Mouse (Mus musculus): ENCODE data around the gene Olfr1217. TPM values are rescaled to one million over a fixed set of nuclear protein-coding genes. Genes with fewer than 3 reads are reported as not detected.
"Not testable (repeated sequence)": the region's sequence is repeated elsewhere in the genome, so short reads cannot be mapped to it uniquely, and the experiment has no call there.

The Olfr1217 gene
- not detected for total RNA-seq (2021)
- long read RNA-seq, experiment 1, result 0 reads
- long read RNA-seq, experiment 2, result 0 reads

DNA sequence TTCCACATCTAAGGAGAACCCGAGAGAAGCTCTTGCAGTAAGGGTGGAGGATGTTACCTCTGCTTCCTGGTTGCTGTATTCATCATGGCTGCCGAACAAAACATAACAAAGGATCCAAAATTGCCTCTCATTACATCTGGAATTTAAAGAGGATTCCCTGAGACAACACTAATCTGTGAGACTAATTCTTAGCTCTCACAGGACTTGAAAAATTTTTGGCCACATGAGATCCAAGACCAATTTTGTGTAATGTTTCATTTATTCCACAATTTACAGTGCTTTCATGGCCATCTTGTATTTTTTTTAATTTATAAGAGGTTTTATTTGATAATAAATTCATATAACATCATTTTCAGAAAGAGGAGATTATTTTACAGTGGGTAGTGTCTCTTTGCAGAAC, at the start of gene Olfr1217:
Olfr1217 (minus strand) TSS at position 101 of the 400 bp plus-strand sequence.
- no peak for DNase-seq (ENCODE audit: low spot score in 2 of 2)
- intact Hi-C loops (cut with DNase I), result no loop called here

DNA sequence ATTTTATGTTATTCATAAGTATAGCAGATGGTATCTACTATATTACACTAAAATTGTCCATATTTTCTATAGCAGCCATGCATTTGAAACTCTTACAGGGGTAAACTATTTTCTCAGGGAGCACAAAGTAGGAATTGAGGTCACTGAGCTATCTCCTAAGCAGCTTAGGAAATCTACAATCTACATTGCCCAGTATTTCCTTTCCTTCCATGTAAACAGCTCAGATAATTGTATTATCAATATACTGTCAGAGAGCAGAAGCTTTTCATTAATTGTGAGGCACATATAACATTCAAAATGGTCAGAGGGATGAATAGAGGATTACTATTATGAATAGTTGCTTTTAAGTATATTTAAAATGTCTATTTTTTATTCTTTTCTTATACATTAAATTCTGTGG, 49.6 kb upstream of the Olfr1217 start:
- intact Hi-C loops (cut with DNase I), result no loop called here
- DNase-seq (ENCODE audit: low spot score in 2 of 2), result no peak

DNA sequence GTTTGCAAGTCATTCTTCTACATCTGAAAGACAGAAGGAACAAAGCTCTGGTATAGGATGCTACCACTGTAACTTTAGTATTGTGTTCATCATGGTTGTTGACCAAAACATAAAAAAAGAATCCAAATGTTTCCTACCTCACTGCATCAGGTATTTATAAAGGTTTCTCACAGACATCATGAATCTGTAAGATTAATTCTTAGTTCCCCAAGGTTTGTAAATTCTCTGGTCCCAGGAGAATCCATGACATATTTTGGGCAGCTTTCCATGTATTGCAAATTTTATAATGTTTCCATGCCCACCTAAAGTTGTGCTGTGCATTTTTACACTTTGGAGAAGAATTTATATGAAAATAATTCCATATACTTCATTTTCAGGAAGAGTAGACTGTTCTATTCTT, 29.2 kb upstream of the Olfr1217 start, which contains the start of gene Olfr1218:
Olfr1218 (minus strand) TSS at position 101 of the 400 bp plus-strand sequence.
- intact Hi-C loops (cut with DNase I), result no loop called here
- DNase-seq (ENCODE audit: low spot score in 2 of 2), result no peak

DNA sequence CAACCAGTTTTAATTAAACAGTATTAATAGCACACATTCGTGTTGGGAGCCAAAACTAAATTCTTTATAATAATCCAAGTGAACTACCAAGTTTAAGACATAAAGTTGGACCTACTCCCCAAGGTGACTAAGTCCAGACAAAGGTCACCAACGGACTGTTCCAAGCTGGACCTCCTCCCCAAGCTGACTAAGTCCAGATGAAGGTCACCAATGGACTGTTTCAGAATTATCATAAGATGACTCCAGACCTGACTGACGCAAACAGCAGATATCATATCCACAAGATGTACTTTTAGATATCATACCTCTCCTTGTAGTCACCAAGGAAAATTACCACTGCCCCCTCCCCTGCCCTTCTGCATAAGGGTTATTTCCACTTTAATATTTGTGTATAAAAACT, 10.4 kb downstream of the Olfr1217 start:
- intact Hi-C loops (cut with DNase I); DNase-seq (ENCODE audit: low spot score in 2 of 2): not testable (repeated sequence)

DNA sequence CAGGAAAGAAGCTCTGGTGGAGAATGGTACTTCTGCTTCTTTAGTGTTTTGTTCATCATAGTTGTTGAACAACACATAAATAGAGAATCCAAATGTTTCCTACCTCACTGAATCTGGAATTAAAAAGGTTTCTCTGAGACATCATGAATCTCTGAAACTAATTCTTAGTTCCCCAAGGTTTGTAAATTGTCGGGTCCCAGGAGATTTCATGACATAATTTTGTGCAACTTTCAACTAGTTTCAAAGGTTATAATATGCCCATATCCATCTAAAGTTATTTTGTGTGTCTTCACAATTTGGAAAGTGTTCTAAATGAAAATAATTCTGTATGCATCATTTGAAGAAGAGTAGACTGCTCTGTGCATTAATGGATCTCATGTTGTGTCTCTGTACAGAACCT, 13.6 kb downstream of the Olfr1217 start, which contains the start of gene Olfr1216:
Olfr1216 (minus strand) TSS at position 101 of the 400 bp plus-strand sequence.
- no peak for DNase-seq (ENCODE audit: low spot score in 2 of 2)
- intact Hi-C loops (cut with DNase I), result no loop called here

DNA sequence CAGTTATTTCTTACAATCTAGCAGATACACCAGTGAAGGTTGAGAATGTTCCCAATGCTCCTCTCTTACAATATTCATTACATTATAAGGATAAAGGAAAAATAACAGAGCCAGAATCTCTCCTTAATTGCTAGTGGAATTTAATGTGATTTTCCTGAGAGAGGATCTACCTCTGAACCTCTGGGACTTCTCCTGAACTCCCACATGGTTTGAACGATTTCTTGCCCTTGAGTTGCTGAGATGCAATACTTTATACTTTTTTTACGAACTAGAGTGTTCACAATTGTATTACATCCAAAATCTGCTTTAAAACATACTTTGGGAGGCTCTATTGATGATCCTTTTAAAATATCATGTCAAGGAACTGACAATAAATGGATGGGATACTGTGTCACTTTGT, 25.0 kb downstream of the Olfr1217 start, which contains the start of gene Olfr1215:
Olfr1215 (minus strand) TSS at position 101 of the 400 bp plus-strand sequence.
- intact Hi-C loops (cut with DNase I), result no loop called here
- no peak for DNase-seq (ENCODE audit: low spot score in 2 of 2)

DNA sequence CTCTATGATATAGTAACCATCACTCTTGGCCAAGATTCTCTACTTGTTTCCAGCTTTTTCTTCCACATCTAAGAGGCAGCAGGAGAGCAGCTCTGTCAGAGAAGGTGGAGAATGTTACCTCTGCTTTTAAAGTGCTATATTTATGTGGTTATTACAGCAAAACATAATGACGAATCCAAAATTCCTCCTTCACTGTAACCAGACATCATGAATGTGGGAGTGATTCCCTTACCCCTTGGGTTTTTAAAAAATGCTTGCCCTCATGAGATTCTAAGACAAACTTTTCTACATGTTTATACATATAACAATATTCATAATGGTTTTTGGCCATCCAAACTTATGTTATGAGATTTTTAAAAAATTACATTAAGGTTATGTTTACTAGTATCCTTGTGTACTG, 39.3 kb downstream of the Olfr1217 start, which contains the start of gene Olfr1214:
Olfr1214 (minus strand) TSS at position 101 of the 400 bp plus-strand sequence.
- no peak for DNase-seq (ENCODE audit: low spot score in 2 of 2)
- intact Hi-C loops (cut with DNase I), result no loop called here

DNA sequence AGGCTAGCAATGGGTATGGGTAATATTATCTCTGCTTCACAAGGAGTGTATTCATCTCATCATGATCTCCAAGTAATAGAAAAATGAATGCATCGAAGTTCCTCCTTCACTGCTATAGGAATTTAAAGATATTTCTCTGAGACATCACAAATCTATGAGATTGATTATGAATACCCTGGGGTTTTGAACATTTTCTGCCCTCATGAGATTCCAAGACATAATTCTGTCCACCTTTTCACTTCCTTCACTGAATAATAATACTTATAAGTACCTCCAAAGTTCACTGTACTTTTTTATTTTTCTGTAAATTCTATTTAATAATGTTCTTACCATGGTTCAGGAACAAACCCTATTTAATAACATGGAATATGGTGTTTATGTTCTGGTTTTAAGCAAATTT, 51.7 kb downstream of the Olfr1217 start, which contains the start of gene Gm13762:
Gm13762 (minus strand) TSS at position 101 of the 400 bp plus-strand sequence.
- DNase-seq (ENCODE audit: low spot score in 2 of 2), result no peak
- intact Hi-C loops (cut with DNase I), result no loop called here

Other genes starting within 250 kb of the Olfr1217 start
- not detected for gene Olfr1201, start 239.0 kb downstream of the Olfr1217 start, total RNA-seq (2021)
- gene Olfr1202, start 217.6 kb downstream of the Olfr1217 start, total RNA-seq (2021), result not detected
- not detected for gene Olfr1205, start 202.3 kb downstream of the Olfr1217 start, total RNA-seq (2021)
- gene Olfr1204, start 182.8 kb downstream of the Olfr1217 start, total RNA-seq (2021), result not detected
- gene Olfr1206, start 168.8 kb downstream of the Olfr1217 start, total RNA-seq (2021), result not detected
- gene Olfr1208, start 129.8 kb downstream of the Olfr1217 start, total RNA-seq (2021), result not detected
- gene Olfr1209, start 116.9 kb downstream of the Olfr1217 start, total RNA-seq (2021), result not detected
- gene Olfr1211, start 94.0 kb downstream of the Olfr1217 start, total RNA-seq (2021), result not detected
- gene Olfr1212, start 78.1 kb downstream of the Olfr1217 start, total RNA-seq (2021), result not detected
- gene Gm13762, start 51.8 kb downstream of the Olfr1217 start, total RNA-seq (2021), result not detected
- not detected for gene Olfr1214, start 39.4 kb downstream of the Olfr1217 start, total RNA-seq (2021)
- not detected for gene Olfr1215, start 25.1 kb downstream of the Olfr1217 start, total RNA-seq (2021)
- gene Olfr1216, start 13.7 kb downstream of the Olfr1217 start, total RNA-seq (2021), result not detected
- gene Olfr1218, start 29.1 kb upstream of the Olfr1217 start, total RNA-seq (2021), result not detected
- gene Olfr1219, start 51.4 kb upstream of the Olfr1217 start, total RNA-seq (2021), result not detected
- gene Olfr1220, start 74.8 kb upstream of the Olfr1217 start, total RNA-seq (2021), result not detected
- not detected for gene Olfr1221, start 85.2 kb upstream of the Olfr1217 start, total RNA-seq (2021)
- gene Olfr1222, start 101.0 kb upstream of the Olfr1217 start, total RNA-seq (2021), result not detected
- not detected for gene Olfr1223, start 119.5 kb upstream of the Olfr1217 start, total RNA-seq (2021)
- not detected for gene Olfr1224-ps1, start 132.0 kb upstream of the Olfr1217 start, total RNA-seq (2021)
- not detected for gene Olfr1225, start 142.6 kb upstream of the Olfr1217 start, total RNA-seq (2021)
- gene Olfr1226, start 168.0 kb upstream of the Olfr1217 start, total RNA-seq (2021), result not detected
- gene Olfr1228, start 222.0 kb upstream of the Olfr1217 start, total RNA-seq (2021), result not detected